Mouse (Mus musculus) CH12.LX (cell line): ENCODE measurements around the gene Shmt2.

Experiments
- CTCF ChIP-seq, 2 experiments: IDR thresholded peaks in 1 of 2; conservative IDR thresholded peaks in 1 of 2; 2 replicates each; pipeline ENCODE4 v1.5.1; 2011 to 2012; ENCODE audit warnings: low read depth in 2 of 2, low read length in 2 of 2, improper control_type of control experiment in 1 of 2, inconsistent platforms in 1 of 2, mild to moderate bottlenecking in 1 of 2, moderate library complexity in 1 of 2
- E2F4 ChIP-seq: IDR thresholded peaks from 2 replicates; pipeline ENCODE4 v1.6.1; 2011; ENCODE audit warnings: low read depth, low read length, improper control_type of control experiment; ENCODE audit not compliant: insufficient replicate concordance
- ELF1 ChIP-seq: IDR thresholded peaks from 2 replicates; pipeline ENCODE4 v1.6.1; 2014; ENCODE audit warnings: low read depth, mild to moderate bottlenecking, inconsistent platforms, low read length, improper control_type of control experiment
- ETS1 ChIP-seq: conservative IDR thresholded peaks from 2 replicates; pipeline ENCODE4 v1.6.1; 2012; ENCODE audit warnings: low read depth, mild to moderate bottlenecking, inconsistent platforms, low read length, improper control_type of control experiment, moderate library complexity
- MAX ChIP-seq: IDR thresholded peaks from 2 replicates; pipeline ENCODE4 v1.6.1; 2011; ENCODE audit warnings: low read length, improper control_type of control experiment
- MXI1 ChIP-seq: IDR thresholded peaks from 2 replicates; pipeline ENCODE4 v1.6.1; 2011; ENCODE audit warnings: mild to moderate bottlenecking, low read depth, low read length, improper control_type of control experiment
- NELFE ChIP-seq: IDR thresholded peaks from 2 replicates; pipeline ENCODE4 v1.6.1; 2011; ENCODE audit warnings: low read depth, low read length, improper control_type of control experiment
- NRF1 ChIP-seq: IDR thresholded peaks from 2 replicates; pipeline ENCODE4 v1.6.1; 2014; ENCODE audit warnings: low read depth, mild to moderate bottlenecking, inconsistent platforms, low read length, improper control_type of control experiment, moderate library complexity
- POLR2A ChIP-seq: IDR thresholded peaks from 2 replicates; pipeline ENCODE4 v1.6.1; 2011; ENCODE audit warnings: low read depth, mild to moderate bottlenecking, improper control_type of control experiment, low read length
- ZNF384 ChIP-seq: IDR thresholded peaks from 2 replicates; pipeline ENCODE4 v1.6.1; 2012; ENCODE audit warnings: low read depth, low read length, improper control_type of control experiment, inconsistent platforms

DNA sequence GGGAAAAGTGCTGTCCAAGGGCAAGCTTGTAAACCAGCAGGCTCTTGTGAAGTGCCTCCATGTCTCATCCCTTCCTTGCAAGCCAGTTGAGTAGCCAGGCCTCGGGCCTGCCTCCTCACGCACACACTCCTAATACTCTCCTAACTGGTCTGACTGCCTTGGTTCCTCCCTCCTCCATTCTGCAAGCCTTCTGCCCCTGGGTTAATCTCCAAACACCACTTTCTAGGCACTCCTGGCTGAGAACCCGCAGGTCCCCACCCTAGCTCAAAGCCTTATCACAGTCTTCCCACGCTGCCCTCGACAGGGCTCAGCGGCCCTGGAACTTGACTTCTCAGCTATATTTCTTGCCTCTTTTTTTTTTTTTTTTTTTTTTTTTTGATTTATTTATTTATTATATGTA, 48.1 kb upstream of the Shmt2 start:
- TF ChIP-seq ELF1 (no peak), POLR2A (no peak), NELFE (no peak), MXI1 (no peak), NRF1 (no peak), CTCF (conservative IDR thresholded peaks at IDR 0.05 in 1 of 2, IDR thresholded peaks at IDR 0.05 in 1 of 2; ENCODE audit: low read depth in 2 of 2, low read length in 2 of 2) (no peak), ZNF384 (no peak), MAX (no peak), E2F4 (no peak), ETS1 (no peak)
